Mouse (Mus musculus) forebrain, embryonic 10.5 days (tissue): ENCODE measurements around the gene Trnt1. TPM values are rescaled to one million over a fixed set of nuclear protein-coding genes. Genes with fewer than 3 reads are reported as not detected.

ENCODE experiments used
- DNase-seq: peaks from one replicate; pipeline ENCODE4 v3.0.0-alpha.2; 2017; ENCODE audit warnings: low spot score; ENCODE audit errors: extremely low spot score
- H3K27ac ChIP-seq: fragments of 300-500 bp; sonication (generic); 2 replicates; pipeline ENCODE4 v1.5.1; 2016; ENCODE audit warnings: mild to moderate bottlenecking
- H3K27me3 ChIP-seq: fragments of 300-500 bp; sonication (generic); 2 replicates; pipeline ENCODE4 v1.6.1; 2016; ENCODE audit warnings: mild to moderate bottlenecking; ENCODE audit not compliant: poor library complexity, severe bottlenecking
- H3K36me3 ChIP-seq: fragments of 300-500 bp; sonication (generic); replicated peaks from 2 replicates; pipeline ENCODE4 v1.6.1; 2016; ENCODE audit warnings: mild to moderate bottlenecking, moderate library complexity
- H3K4me1 ChIP-seq: fragments of 300-500 bp; sonication (generic); 2 replicates; pipeline ENCODE4 v1.6.1; 2016
- H3K4me3 ChIP-seq: fragments of 300-500 bp; sonication (generic); 2 replicates; pipeline ENCODE4 v1.5.1; 2016; ENCODE audit warnings: mild to moderate bottlenecking, moderate library complexity
- H3K9me3 ChIP-seq: fragments of 300-500 bp; sonication (generic); 2 replicates; pipeline ENCODE4 v1.6.1; 2016; ENCODE audit warnings: mild to moderate bottlenecking, moderate library complexity
- WGBS: fragments of 180-500 bp; shearing (Covaris S2); methylation state at CpG from one replicate; pipeline ENCODE4 v1.1.7; 2016; 5-methylcytosine and 5-hydroxymethylcytosine counted together
- polyA plus RNA-seq: library from polyadenylated mRNA; unstranded; fragments of >200 nt; fragmentation: Nextera tagmentation; extraction: Ambion mirVana; gene quantifications from 2 replicates; pipeline ENCODE4 v1.2.1, GENCODE M21; 2016

The Trnt1 gene
- polyA plus RNA-seq, 1 experiment from 2014 or later: 74.8 TPM

GRCm38 (mm10) chr6:106748887-106749388, 20.0 kb upstream of the Trnt1 start, which contains the start of gene Il5ra:
Il5ra (minus strand) TSS chr6:106749037.
- H3K27ac ChIP-seq: no peak within 1 kb of the TSS
- no peaks in the 10 kb centered on the region for H3K4me1 ChIP-seq
- DNase-seq: no peak
- no peaks in the 10 kb centered on the region for H3K36me3 ChIP-seq
- no peaks in the 10 kb centered on the region for H3K9me3 ChIP-seq
- no peaks in the 10 kb centered on the region for H3K27me3 ChIP-seq
- no peak within 1 kb of the TSS for H3K4me3 ChIP-seq
- WGBS: 87% methylated on average over 6 of the region's 6 CpGs

GRCm38 (mm10) chr6:106750291-106750690, 18.6 kb upstream of the Trnt1 start:
- no peak overlapping the region for H3K27ac ChIP-seq
- H3K36me3 ChIP-seq: no peaks in the 10 kb centered on the region
- 91% methylated on average over 7 of the region's 7 CpGs for WGBS
- no peaks in the 10 kb centered on the region for H3K27me3 ChIP-seq
- no peak for DNase-seq
- no peaks in the 10 kb centered on the region for H3K9me3 ChIP-seq
- no peak overlapping the region for H3K4me3 ChIP-seq
- no peaks in the 10 kb centered on the region for H3K4me1 ChIP-seq

DNA sequence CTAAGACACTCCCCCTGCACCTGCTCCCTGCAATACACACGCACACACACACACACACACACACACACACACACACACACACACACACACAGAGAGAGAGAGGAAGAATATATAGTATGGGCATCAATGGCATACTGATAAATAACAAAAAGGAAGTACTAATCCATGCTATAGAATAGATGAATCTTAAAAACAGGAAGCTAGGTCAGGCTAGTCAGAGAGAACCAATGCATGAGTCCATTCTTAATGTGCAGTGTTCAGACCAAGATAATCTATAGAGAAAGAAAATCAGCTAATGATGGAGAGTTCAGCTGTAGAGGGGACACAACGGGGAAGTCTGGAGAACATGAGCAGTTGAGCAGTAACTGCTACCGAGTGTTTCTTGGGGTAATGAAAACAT, 10.6 kb upstream of the Trnt1 start:
- WGBS: 88% methylated on average over 3 of the region's 3 CpGs
- Histone ChIP-seq H3K4me1 (no peaks in the 10 kb centered on the region), H3K27ac (no peak overlapping the region), H3K36me3 (no peaks in the 10 kb centered on the region), H3K4me3 (no peak overlapping the region), H3K9me3 (no peaks in the 10 kb centered on the region), H3K27me3 (no peaks in the 10 kb centered on the region)
- DNase-seq: no peak

DNA sequence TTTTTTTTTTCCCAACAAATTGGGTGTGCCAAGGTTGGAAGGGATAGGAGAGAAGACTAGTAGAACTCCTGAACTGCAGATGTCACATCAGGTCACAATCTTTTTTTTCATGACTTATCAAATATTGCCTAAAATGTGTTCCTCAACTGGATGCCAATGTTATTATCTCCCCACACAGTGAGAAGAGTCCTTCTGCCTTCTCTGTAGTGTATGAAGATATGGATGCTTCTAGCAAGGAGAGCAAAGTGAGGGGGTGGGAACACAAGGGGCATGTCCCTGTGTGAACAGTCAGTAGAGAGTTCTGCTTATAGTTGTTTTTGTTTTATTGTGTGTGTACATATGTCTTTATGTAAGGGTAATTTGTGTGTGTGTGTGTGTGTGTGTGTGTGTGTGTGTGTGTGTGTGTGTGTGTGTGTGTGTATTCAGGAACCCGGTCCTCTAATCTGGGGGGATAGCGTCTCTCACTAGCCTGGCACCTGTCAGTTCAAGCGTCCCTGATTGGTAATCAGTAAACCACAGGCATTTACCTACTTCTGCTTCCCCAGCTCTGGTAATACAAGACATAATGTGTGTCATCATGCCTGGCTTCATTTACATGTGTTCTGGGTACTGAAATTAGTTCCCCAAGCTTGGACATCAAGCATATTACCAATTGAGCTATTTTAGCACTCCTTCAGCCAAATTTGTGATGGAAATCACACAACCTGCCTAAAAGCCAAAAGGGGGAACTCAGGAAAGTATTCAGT, 8.3 kb upstream of the Trnt1 start:
- DNase-seq: no peak
- 90% methylated on average over 3 of the region's 3 CpGs for whole genome bisulfite sequencing
- H3K4me1 ChIP-seq: no peaks in the 10 kb centered on the region

GRCm38 (mm10) chr6:106761486-106761885, 7.4 kb upstream of the Trnt1 start:
- Histone ChIP-seq H3K9me3 (no peaks in the 10 kb centered on the region), H3K4me3 (no peak overlapping the region), H3K36me3 (no peaks in the 10 kb centered on the region), H3K27me3 (no peaks in the 10 kb centered on the region), H3K4me1 (no peaks in the 10 kb centered on the region), H3K27ac (no peak overlapping the region)
- WGBS: 84% methylated on average over 1 of the region's 1 CpGs
- DNase-seq: no peak

More for the DNA sequence above, 8.3 kb upstream of the Trnt1 start:
- Histone ChIP-seq H3K27me3 (no peaks in the 10 kb centered on the region), H3K36me3 (no peaks in the 10 kb centered on the region), H3K9me3 (no peaks in the 10 kb centered on the region), H3K27ac (no peak overlapping the region), H3K4me3 (no peak overlapping the region)

DNA sequence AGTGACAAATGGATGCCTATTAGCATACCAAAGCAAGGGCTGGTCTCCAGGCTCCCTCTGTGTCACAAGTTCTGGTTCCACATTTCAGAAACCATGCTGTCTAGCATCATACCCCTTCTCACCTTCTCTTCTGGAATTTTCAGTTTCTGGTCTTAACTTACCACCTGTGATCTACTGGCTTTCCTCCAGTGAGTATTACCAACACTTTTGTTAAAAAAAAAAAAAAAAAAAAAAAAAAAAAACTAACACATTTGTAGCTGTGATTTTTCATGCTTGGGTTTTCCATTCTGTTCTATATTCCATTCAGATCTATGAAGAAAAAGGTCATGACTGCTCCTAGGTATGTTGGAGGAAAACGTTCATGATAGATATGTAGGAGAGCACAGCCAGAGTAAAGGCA, 3.0 kb upstream of the Trnt1 start:
- H3K4me3 ChIP-seq: no peak overlapping the region
- no peaks in the 10 kb centered on the region for H3K36me3 ChIP-seq
- H3K27me3 ChIP-seq: no peaks in the 10 kb centered on the region
- no peak for DNase-seq
- 89% methylated on average over 1 of the region's 1 CpGs for WGBS
- H3K9me3 ChIP-seq: no peaks in the 10 kb centered on the region
- peaks cover 13% of the 10 kb centered on the region for H3K4me1 ChIP-seq
- no peak overlapping the region for H3K27ac ChIP-seq

- Histone ChIP-seq H3K4me1 (peaks cover 13% of the 10 kb centered on the region), H3K27ac (no peak overlapping the region), H3K36me3 (peaks cover 7% of the 10 kb centered on the region), H3K27me3 (no peaks in the 10 kb centered on the region), H3K4me3 (no peak overlapping the region), H3K9me3 (no peaks in the 10 kb centered on the region)
- WGBS: 83% methylated on average over 4 of the region's 4 CpGs
- no peak for DNase-seq
These were observed 2.1 kb upstream of the Trnt1 start for GRCm38 (mm10) chr6:106766774-106767173.

- no peak for DNase-seq
- WGBS: 2% methylated on average over 33 of the region's 33 CpGs
- peak overlapping the region; percentile 79 for H3K4me3 ChIP-seq
- H3K4me1 ChIP-seq: peaks cover 13% of the 10 kb centered on the region
- H3K36me3 ChIP-seq: peaks cover 32% of the 10 kb centered on the region
- no peaks in the 10 kb centered on the region for H3K9me3 ChIP-seq
- H3K27ac ChIP-seq: peak overlapping the region; percentile 83
- no peaks in the 10 kb centered on the region for H3K27me3 ChIP-seq
These were observed 458 bp downstream of the Trnt1 start for GRCm38 (mm10) chr6:106769290-106769866.

DNA sequence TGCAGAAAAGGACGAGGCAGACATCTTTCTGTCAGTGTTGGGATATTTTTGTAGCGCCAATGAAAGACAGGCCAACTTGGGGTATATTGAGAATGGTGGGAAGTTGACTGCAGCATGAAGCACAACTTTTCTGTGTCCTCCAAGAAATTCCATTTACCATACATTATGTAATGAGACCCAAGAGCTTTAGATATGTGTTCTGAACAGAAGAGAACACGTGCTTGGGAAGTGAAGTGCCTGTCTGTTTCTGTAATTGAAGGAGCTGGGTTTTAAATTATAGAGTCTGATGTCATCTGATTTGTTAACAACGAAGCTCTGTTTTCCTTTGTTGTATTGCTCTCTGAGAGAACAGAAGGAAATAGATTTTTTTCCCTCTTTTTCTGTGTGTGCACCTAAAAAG, 1.1 kb downstream of the Trnt1 start:
- Histone ChIP-seq H3K36me3 (peaks cover 38% of the 10 kb centered on the region), H3K27me3 (no peaks in the 10 kb centered on the region), H3K4me3 (peak overlapping the region; percentile 79), H3K27ac (no peak overlapping the region), H3K4me1 (peaks cover 13% of the 10 kb centered on the region), H3K9me3 (no peaks in the 10 kb centered on the region)
- no peak for DNase-seq
- 64% methylated on average over 4 of the region's 4 CpGs for WGBS

GRCm38 (mm10) chr6:106787138-106787537, 18.2 kb downstream of the Trnt1 start:
- no peak for DNase-seq
- Histone ChIP-seq H3K9me3 (no peaks in the 10 kb centered on the region), H3K27ac (no peak overlapping the region), H3K27me3 (no peaks in the 10 kb centered on the region), H3K4me3 (no peak overlapping the region), H3K4me1 (no peaks in the 10 kb centered on the region), H3K36me3 (peaks cover 56% of the 10 kb centered on the region)
- WGBS: 92% methylated on average over 3 of the region's 3 CpGs

GRCm38 (mm10) chr6:106791429-106791828, 22.5 kb downstream of the Trnt1 start:
- Histone ChIP-seq H3K36me3 (peaks cover 60% of the 10 kb centered on the region), H3K4me1 (no peaks in the 10 kb centered on the region), H3K9me3 (no peaks in the 10 kb centered on the region), H3K4me3 (no peak overlapping the region), H3K27ac (no peak overlapping the region), H3K27me3 (no peaks in the 10 kb centered on the region)
- no peak for DNase-seq
- WGBS: 93% methylated on average over 8 of the region's 8 CpGs

- no peak overlapping the region for H3K27ac ChIP-seq
- H3K4me1 ChIP-seq: no peaks in the 10 kb centered on the region
- DNase-seq: no peak
- no peak overlapping the region for H3K4me3 ChIP-seq
- H3K36me3 ChIP-seq: peaks cover 55% of the 10 kb centered on the region
- WGBS: 96% methylated on average over 5 of the region's 5 CpGs
- H3K9me3 ChIP-seq: no peaks in the 10 kb centered on the region
- H3K27me3 ChIP-seq: no peaks in the 10 kb centered on the region
These were observed 23.6 kb downstream of the Trnt1 start for GRCm38 (mm10) chr6:106792486-106792885.

DNA sequence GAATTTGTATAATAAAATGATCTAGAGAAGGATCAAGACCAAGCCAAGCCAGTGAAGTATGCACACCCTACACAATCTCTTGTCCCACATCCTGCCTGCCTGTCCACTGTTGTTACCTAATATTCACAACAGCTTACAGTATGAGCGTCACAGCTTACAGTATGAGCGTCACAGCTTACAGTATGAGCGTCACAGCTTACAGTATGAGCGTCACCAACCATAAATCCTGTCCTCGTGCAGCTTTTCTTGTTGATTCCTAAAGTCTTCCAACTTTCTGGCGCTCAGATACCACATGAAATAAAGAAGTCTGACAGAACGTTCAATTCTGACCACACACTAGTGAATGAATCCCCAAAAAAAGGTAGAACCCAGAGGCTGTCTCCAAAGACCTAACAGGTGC, 24.2 kb downstream of the Trnt1 start:
- Histone ChIP-seq H3K27ac (no peak overlapping the region), H3K27me3 (no peaks in the 10 kb centered on the region), H3K36me3 (peaks cover 50% of the 10 kb centered on the region), H3K4me3 (no peak overlapping the region), H3K4me1 (no peaks in the 10 kb centered on the region), H3K9me3 (no peaks in the 10 kb centered on the region)
- no peak for DNase-seq
- WGBS: 96% methylated on average over 7 of the region's 7 CpGs
